Mouse (Mus musculus) brain, embryonic 14.5 days (tissue): Measurements from ENCODE around the gene Anxa11.

ENCODE experiments used
- CTCF ChIP-seq: fragments of 200-500 bp; IDR thresholded peaks from 2 replicates; pipeline ENCODE4 v1.5.1; 2012; ENCODE audit warnings: inconsistent platforms, mild to moderate bottlenecking, moderate library complexity, borderline replicate concordance; ENCODE audit not compliant: insufficient read depth, insufficient read length; ENCODE audit errors: extremely low read depth
- POLR2A ChIP-seq: fragments of 200-500 bp; IDR thresholded peaks from 2 replicates; pipeline ENCODE4 v1.6.1; 2012; ENCODE audit warnings: mild to moderate bottlenecking, inconsistent platforms, borderline replicate concordance; ENCODE audit not compliant: poor library complexity, insufficient read depth, insufficient read length, severe bottlenecking; ENCODE audit errors: extremely low read depth

GRCm38 (mm10) chr14:25796619-25797018 lies 45.3 kb upstream of the Anxa11 start:
- no peak for TF ChIP-seq POLR2A
- no peak for TF ChIP-seq CTCF
